Mouse (Mus musculus): Measurements from ENCODE around the gene Rnf224. TPM values are rescaled to one million over a fixed set of nuclear protein-coding genes. Genes with fewer than 3 reads are reported as not detected.

Rnf224 gene
- polyA plus RNA-seq, 1 experiment: not detected

- Histone ChIP-seq H3K4me3 (ENCODE audit: insufficient read depth, poor library complexity, severe bottlenecking) (no peak overlapping the region), H3ac (ENCODE audit: control insufficient read depth, insufficient read length, low read depth) (no peak overlapping the region), H3K79me2 (ENCODE audit: control insufficient read depth, insufficient read depth) (peaks cover 36% of the 10 kb centered on the region), H3K79me3 (ENCODE audit: low read depth) (peaks cover 15% of the 10 kb centered on the region), H3K36me3 (ENCODE audit: control insufficient read depth, insufficient read depth) (peaks cover 79% of the 10 kb centered on the region), H3K27me3 (ENCODE audit: control insufficient read depth, insufficient read depth, insufficient read length) (no peaks in the 10 kb centered on the region)
- no peak for TF ChIP-seq FOSL1 (IDR thresholded peaks at IDR 0.05; ENCODE audit: insufficient read depth, low read length, poor library complexity, severe bottlenecking)
- TF ChIP-seq USF1 (IDR thresholded peaks at IDR 0.05; ENCODE audit: low read depth): no peak
- no peak for TF ChIP-seq CEBPB (IDR thresholded peaks at IDR 0.05; ENCODE audit: low read depth)
- TF ChIP-seq CTCF (IDR thresholded peaks at IDR 0.05; ENCODE audit: control insufficient read depth, insufficient read depth, insufficient read length): no peak
These were observed 32.9 kb downstream of the Rnf224 start for GRCm38 (mm10) chr2:25203631-25204214.

DNA sequence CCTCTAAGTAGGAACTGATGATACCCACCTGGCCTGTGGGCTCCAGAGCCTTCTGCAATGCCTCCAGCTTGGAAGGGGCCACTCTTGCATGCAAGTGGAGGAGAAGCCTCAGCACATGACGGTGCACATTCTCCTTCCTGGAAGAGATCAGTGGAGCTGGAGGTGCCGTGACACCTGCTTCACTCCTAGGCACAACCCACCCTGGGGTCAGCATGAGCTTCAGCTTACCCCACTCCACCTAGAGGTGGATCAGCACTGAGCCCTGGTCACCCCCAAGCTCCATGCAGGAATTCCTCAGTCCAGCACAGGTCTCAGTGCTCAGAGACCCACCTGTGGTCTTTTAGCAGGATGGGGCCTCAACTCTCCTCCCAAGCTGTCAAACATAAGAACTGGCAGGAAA lies 36.0 kb downstream of the Rnf224 start:
- Histone ChIP-seq H3K79me2 (ENCODE audit: control insufficient read depth, insufficient read depth) (peaks cover 12% of the 10 kb centered on the region), H3K27me3 (ENCODE audit: control insufficient read depth, insufficient read depth, insufficient read length) (no peaks in the 10 kb centered on the region), H3K36me3 (ENCODE audit: control insufficient read depth, insufficient read depth) (peaks cover 61% of the 10 kb centered on the region), H3K79me3 (ENCODE audit: low read depth) (no peaks in the 10 kb centered on the region), H3ac (ENCODE audit: control insufficient read depth, insufficient read length, low read depth) (no peak overlapping the region), H3K4me3 (ENCODE audit: insufficient read depth, poor library complexity, severe bottlenecking) (no peak overlapping the region)
- TF ChIP-seq MYOG (IDR thresholded peaks at IDR 0.05; ENCODE audit: control insufficient read depth, extremely low read depth, insufficient read length) (no peak), CTCF (IDR thresholded peaks at IDR 0.05; ENCODE audit: control insufficient read depth, insufficient read depth, insufficient read length) (no peak), USF1 (IDR thresholded peaks at IDR 0.05; ENCODE audit: low read depth) (no peak), CEBPB (IDR thresholded peaks at IDR 0.05; ENCODE audit: low read depth) (no peak), FOSL1 (IDR thresholded peaks at IDR 0.05; ENCODE audit: insufficient read depth, low read length, poor library complexity, severe bottlenecking) (no peak), MYOD1 (IDR thresholded peaks at IDR 0.05; ENCODE audit: control insufficient read depth, insufficient read length, low read depth) (no peak), MAX (IDR thresholded peaks at IDR 0.05) (no peak)

GRCm38 (mm10) chr2:25197946-25198345 lies 38.6 kb downstream of the Rnf224 start:
- Histone ChIP-seq H3K4me3 (ENCODE audit: insufficient read depth, poor library complexity, severe bottlenecking) (no peak overlapping the region), H3K79me2 (ENCODE audit: control insufficient read depth, insufficient read depth) (peaks cover 30% of the 10 kb centered on the region), H3K36me3 (ENCODE audit: control insufficient read depth, insufficient read depth) (peaks cover 46% of the 10 kb centered on the region), H3K27me3 (ENCODE audit: control insufficient read depth, insufficient read depth, insufficient read length) (no peaks in the 10 kb centered on the region), H3ac (ENCODE audit: control insufficient read depth, insufficient read length, low read depth) (no peak overlapping the region), H3K79me3 (ENCODE audit: low read depth) (peaks cover 3% of the 10 kb centered on the region)
- TF ChIP-seq USF1 (IDR thresholded peaks at IDR 0.05; ENCODE audit: low read depth) (no peak), CEBPB (IDR thresholded peaks at IDR 0.05; ENCODE audit: low read depth) (no peak), MYOG (IDR thresholded peaks at IDR 0.05; ENCODE audit: control insufficient read depth, extremely low read depth, insufficient read length) (no peak), MYOD1 (IDR thresholded peaks at IDR 0.05; ENCODE audit: control insufficient read depth, insufficient read length, low read depth) (no peak), CTCF (IDR thresholded peaks at IDR 0.05; ENCODE audit: control insufficient read depth, insufficient read depth, insufficient read length) (no peak), MAX (IDR thresholded peaks at IDR 0.05) (no peak), FOSL1 (IDR thresholded peaks at IDR 0.05; ENCODE audit: insufficient read depth, low read length, poor library complexity, severe bottlenecking) (no peak)

- TF ChIP-seq USF1 (IDR thresholded peaks at IDR 0.05; ENCODE audit: low read depth) (no peak), CEBPB (IDR thresholded peaks at IDR 0.05; ENCODE audit: low read depth) (no peak), MYOG (IDR thresholded peaks at IDR 0.05; ENCODE audit: control insufficient read depth, extremely low read depth, insufficient read length) (no peak), MYOD1 (IDR thresholded peaks at IDR 0.05; ENCODE audit: control insufficient read depth, insufficient read length, low read depth) (no peak), MAX (IDR thresholded peaks at IDR 0.05) (no peak), CTCF (IDR thresholded peaks at IDR 0.05; ENCODE audit: control insufficient read depth, insufficient read depth, insufficient read length) (no peak), FOSL1 (IDR thresholded peaks at IDR 0.05; ENCODE audit: insufficient read depth, low read length, poor library complexity, severe bottlenecking) (no peak)
- Histone ChIP-seq H3K79me2 (ENCODE audit: control insufficient read depth, insufficient read depth) (peaks cover 30% of the 10 kb centered on the region), H3K79me3 (ENCODE audit: low read depth) (peaks cover 3% of the 10 kb centered on the region), H3ac (ENCODE audit: control insufficient read depth, insufficient read length, low read depth) (no peak overlapping the region), H3K36me3 (ENCODE audit: control insufficient read depth, insufficient read depth) (peaks cover 39% of the 10 kb centered on the region), H3K4me3 (ENCODE audit: insufficient read depth, poor library complexity, severe bottlenecking) (peak overlapping the region; percentile 11), H3K27me3 (ENCODE audit: control insufficient read depth, insufficient read depth, insufficient read length) (no peaks in the 10 kb centered on the region)
These were observed 39.4 kb downstream of the Rnf224 start for GRCm38 (mm10) chr2:25197191-25197590.

GRCm38 (mm10) chr2:25196172-25196954 lies 40.2 kb downstream of the Rnf224 start, which contains the start of gene Tor4a:
Tor4a (minus strand) TSS chr2:25196886.
- Histone ChIP-seq H3K79me2 (ENCODE audit: control insufficient read depth, insufficient read depth) (peaks cover 30% of the 10 kb centered on the region), H3K79me3 (ENCODE audit: low read depth) (peaks cover 3% of the 10 kb centered on the region), H3K36me3 (ENCODE audit: control insufficient read depth, insufficient read depth) (peaks cover 31% of the 10 kb centered on the region), H3ac (ENCODE audit: control insufficient read depth, insufficient read length, low read depth) (peak within 1 kb of the TSS; percentile 41), H3K4me3 (ENCODE audit: insufficient read depth, poor library complexity, severe bottlenecking) (peak within 1 kb of the TSS; percentile 25), H3K27me3 (ENCODE audit: control insufficient read depth, insufficient read depth, insufficient read length) (no peaks in the 10 kb centered on the region)
- TF ChIP-seq USF1 (IDR thresholded peaks at IDR 0.05; ENCODE audit: low read depth): no peak
- TF ChIP-seq MYOD1 (IDR thresholded peaks at IDR 0.05; ENCODE audit: control insufficient read depth, insufficient read length, low read depth): no peak
- TF ChIP-seq MYOG (IDR thresholded peaks at IDR 0.05; ENCODE audit: control insufficient read depth, extremely low read depth, insufficient read length): no peak
- no peak for TF ChIP-seq FOSL1 (IDR thresholded peaks at IDR 0.05; ENCODE audit: insufficient read depth, low read length, poor library complexity, severe bottlenecking)
- TF ChIP-seq CTCF (IDR thresholded peaks at IDR 0.05; ENCODE audit: control insufficient read depth, insufficient read depth, insufficient read length): no peak
- TF ChIP-seq CEBPB (IDR thresholded peaks at IDR 0.05; ENCODE audit: low read depth): no peak
- no peak for TF ChIP-seq MAX (IDR thresholded peaks at IDR 0.05)

Measured in C2C12 (cell line).